ENCODE assay signal across 13 mouse cellular contexts in genomic region chr12:99305324-99305723, GRCm38 (mm10).
DNase-seq lines count a peak whose midpoint lies in the region; ATAC-seq and TF ChIP-seq lines count a peak whose summit lies in the region.
"Had no signal": no experiment of that assay in that cellular context is flagged by ENCODE, and none has a peak within 500 bp of the region (broad histone marks: within the 10 kb centered on the region; RNA-seq: fewer than 3 reads in every experiment).

No protein-coding gene starts in this region.

- H3K36me3 ChIP-seq in heart, embryonic 15.5 days = no peaks in the 10 kb centered on the region
- H3K36me3 ChIP-seq in heart, adult 2 months (ENCODE audit: control insufficient read depth, insufficient read depth, low read length) = peaks cover 4% of the 10 kb centered on the region; the same call in 1 of the 2 replicates
- 0 out of 2 replicates have a peak, but pooled peaks cover 3% of the 10 kb centered on the region for H3K36me3 ChIP-seq in embryonic facial prominence, embryonic 12.5 days
- H3K36me3 ChIP-seq in forebrain, embryonic 13.5 days (ENCODE audit: poor library complexity, severe bottlenecking) = no peaks in the 10 kb centered on the region
- no peaks in the 10 kb centered on the region for H3K36me3 ChIP-seq in hindbrain, postnatal 0 days (ENCODE audit: insufficient read depth, low read length)
- H3K36me3 ChIP-seq: limb, embryonic 12.5 days had no signal

- intact Hi-C loops in heart, adult 2 months (cut with DNase I) = no loop called here

- peaks cover 6% of the 10 kb centered on the region for H3K79me2 ChIP-seq in heart, adult 2 months (replicated peaks; ENCODE audit: control insufficient read depth, insufficient read depth, low read length)

- WGBS in heart, embryonic 15.5 days = 60% methylated on average over 2 of the region's 2 CpGs
- 72% methylated on average over 2 of the region's 2 CpGs for WGBS in heart, adult 2 months
- 62% methylated on average over 2 of the region's 2 CpGs for WGBS in embryonic facial prominence, embryonic 12.5 days
- 44% methylated on average over 2 of the region's 2 CpGs for WGBS in forebrain, embryonic 13.5 days
- 49% methylated on average over 2 of the region's 2 CpGs for WGBS in hindbrain, postnatal 0 days

- 0 out of 2 replicates have a peak overlapping the region, but pooled peaks have one; percentile 75 for H3K27ac ChIP-seq in heart, embryonic 15.5 days
- no peak overlapping the region for H3K27ac ChIP-seq in heart, adult 2 months
- H3K27ac ChIP-seq in embryonic facial prominence, embryonic 12.5 days = peak overlapping the region; percentile 4; the same call in 1 of the 2 replicates
- peak overlapping the region; percentile 86 for H3K27ac ChIP-seq in forebrain, embryonic 13.5 days
- 0 out of 2 replicates have a peak overlapping the region, but pooled peaks have one; percentile 63 for H3K27ac ChIP-seq in hindbrain, postnatal 0 days

- H3K4me3 ChIP-seq in heart, embryonic 15.5 days = no peak overlapping the region
- no peak overlapping the region for H3K4me3 ChIP-seq in heart, adult 2 months
- no peak overlapping the region for H3K4me3 ChIP-seq in embryonic facial prominence, embryonic 12.5 days
- H3K4me3 ChIP-seq in forebrain, embryonic 13.5 days = no peak overlapping the region
- H3K4me3 ChIP-seq in hindbrain, postnatal 0 days (ENCODE audit: low read length) = no peak overlapping the region
- H3K4me3 ChIP-seq: limb, embryonic 12.5 days had no signal

- TF ChIP-seq POLR2A in heart, adult 2 months (IDR thresholded peaks at IDR 0.05; ENCODE audit: insufficient read depth, low read depth, low read length) = no peak

- TF ChIP-seq EP300 in heart, adult 2 months (IDR thresholded peaks at IDR 0.05; ENCODE audit: insufficient read depth, low read depth, low read length) = no peak

- DNase-seq in heart, adult 2 months = no peak
- DNase-seq in hindbrain, postnatal 0 days (ENCODE audit: low spot score) = no peak
- DNase-seq in embryo, embryonic 10 days (ENCODE audit: low spot score) = no peak
- DNase-seq in embryo, embryonic 11 days = no peak
- DNase-seq: cerebellum, adult 11-12 months; kidney, adult 11 months; kidney, postnatal 36 days; lung, adult 2 months; thymus, postnatal 14 days had no signal

- TF ChIP-seq CTCF in heart, adult 2 months (IDR thresholded peaks at IDR 0.05) = no peak
- peak; percentile 34 for TF ChIP-seq CTCF in hindbrain, postnatal 0 days (IDR thresholded peaks at IDR 0.05; ENCODE audit: low read depth)

- no peaks in the 10 kb centered on the region for H3K27me3 ChIP-seq in heart, embryonic 15.5 days
- no peaks in the 10 kb centered on the region for H3K27me3 ChIP-seq in heart, adult 2 months (ENCODE audit: control insufficient read depth, insufficient read depth, low read length)
- no peaks in the 10 kb centered on the region for H3K27me3 ChIP-seq in embryonic facial prominence, embryonic 12.5 days
- H3K27me3 ChIP-seq in forebrain, embryonic 13.5 days = no peaks in the 10 kb centered on the region
- H3K27me3 ChIP-seq in hindbrain, postnatal 0 days (ENCODE audit: insufficient read depth, low read length) = no peaks in the 10 kb centered on the region
- H3K27me3 ChIP-seq: limb, embryonic 12.5 days had no signal

- H3K4me1 ChIP-seq in heart, embryonic 15.5 days (replicated peaks) = peaks cover 29% of the 10 kb centered on the region
- H3K4me1 ChIP-seq in heart, adult 2 months (ENCODE audit: control insufficient read depth, insufficient read depth, low read length) = peaks cover 13% of the 10 kb centered on the region
- H3K4me1 ChIP-seq in embryonic facial prominence, embryonic 12.5 days = peaks cover 62% of the 10 kb centered on the region
- peaks cover 69% of the 10 kb centered on the region for H3K4me1 ChIP-seq in forebrain, embryonic 13.5 days
- peaks cover 36% of the 10 kb centered on the region for H3K4me1 ChIP-seq in hindbrain, postnatal 0 days (ENCODE audit: insufficient read depth, low read length)

- no peaks in the 10 kb centered on the region for H3K9me3 ChIP-seq in heart, embryonic 15.5 days (replicated peaks)
- no peaks in the 10 kb centered on the region for H3K9me3 ChIP-seq in embryonic facial prominence, embryonic 12.5 days
- no peaks in the 10 kb centered on the region for H3K9me3 ChIP-seq in forebrain, embryonic 13.5 days (replicated peaks)
- no peaks in the 10 kb centered on the region for H3K9me3 ChIP-seq in hindbrain, postnatal 0 days (ENCODE audit: low read length)
- H3K9me3 ChIP-seq: limb, embryonic 12.5 days had no signal

- H3K4me2 ChIP-seq in heart, embryonic 15.5 days = no peak overlapping the region
- no peak overlapping the region for H3K4me2 ChIP-seq in embryonic facial prominence, embryonic 12.5 days (replicated peaks)
- H3K4me2 ChIP-seq in forebrain, embryonic 13.5 days = no peak overlapping the region
- H3K4me2 ChIP-seq in hindbrain, postnatal 0 days (ENCODE audit: low read depth, low read length) = no peak overlapping the region
- H3K4me2 ChIP-seq: limb, embryonic 12.5 days had no signal

- no peak for ATAC-seq in heart, embryonic 15.5 days (replicated peaks; ENCODE audit: insufficient number of reproducible peaks, insufficient read depth, low FRiP score, low read depth)
- no peak for ATAC-seq in embryonic facial prominence, embryonic 12.5 days (ENCODE audit: insufficient number of reproducible peaks, insufficient read depth, low FRiP score, low TSS enrichment)
- ATAC-seq in forebrain, embryonic 13.5 days = peak; percentile 43
- ATAC-seq in hindbrain, postnatal 0 days = no peak

- no peak overlapping the region for H3K9ac ChIP-seq in heart, embryonic 15.5 days
- H3K9ac ChIP-seq in heart, adult 2 months (ENCODE audit: low read depth, low read length) = no peak overlapping the region
- no peak overlapping the region for H3K9ac ChIP-seq in embryonic facial prominence, embryonic 12.5 days
- H3K9ac ChIP-seq in forebrain, embryonic 13.5 days = no peak overlapping the region
- H3K9ac ChIP-seq in hindbrain, postnatal 0 days (replicated peaks; ENCODE audit: low read length) = no peak overlapping the region
- H3K9ac ChIP-seq: limb, embryonic 12.5 days had no signal
